Mouse (Mus musculus) cerebellum, adult 2 months (tissue): Measurements from ENCODE around the gene Mef2d.

Source experiments
- CTCF ChIP-seq: fragments of 200-500 bp; IDR thresholded peaks from 2 replicates; pipeline ENCODE4 v1.5.1; 2011; ENCODE audit warnings: low read depth, mild to moderate bottlenecking, control low read depth, low read length, moderate library complexity, borderline replicate concordance; ENCODE audit not compliant: insufficient read depth
- POLR2A ChIP-seq: fragments of 200-500 bp; IDR thresholded peaks from 2 replicates; pipeline ENCODE4 v1.6.1; 2011; ENCODE audit warnings: low read length, control low read depth, borderline replicate concordance; ENCODE audit not compliant: insufficient read depth

GRCm38 (mm10) chr3:88200972-88201330 lies 58.8 kb downstream of the Mef2d start:
- TF ChIP-seq POLR2A, result peak; percentile 22; the same call in 1 of the 2 replicates
- TF ChIP-seq CTCF, result no peak
